Mouse (Mus musculus) myocyte (in vitro differentiated cells): ENCODE data around the gene Olfr1128.

Source experiments
- CEBPB ChIP-seq: IDR thresholded peaks from 2 replicates; pipeline ENCODE4 v1.6.1; 2011; ENCODE audit warnings: mild to moderate bottlenecking, moderate library complexity; ENCODE audit not compliant: poor library complexity, insufficient read depth, severe bottlenecking
- E2F4 ChIP-seq: IDR thresholded peaks from one replicate; pipeline ENCODE4 v1.6.1; 2011; ENCODE audit warnings: mild to moderate bottlenecking, control low read depth, moderate library complexity; ENCODE audit not compliant: insufficient read depth
- MAX ChIP-seq: IDR thresholded peaks from one replicate; pipeline ENCODE4 v1.6.1; 2011; ENCODE audit warnings: low read depth, mild to moderate bottlenecking, control low read depth
- MYOD1 ChIP-seq, 3 experiments: IDR thresholded peaks; one replicate each; pipeline ENCODE4 v1.6.1; 2011; ENCODE audit warnings: control low read depth in 2 of 3, low read depth in 2 of 3, mild to moderate bottlenecking in 2 of 3, moderate library complexity in 1 of 3; ENCODE audit not compliant: insufficient read length in 2 of 3, control insufficient read depth in 1 of 3
- POLR2A ChIP-seq: IDR thresholded peaks from one replicate; pipeline ENCODE4 v1.6.1; 2011; ENCODE audit warnings: low read depth, mild to moderate bottlenecking, control low read depth, moderate library complexity; ENCODE audit not compliant: insufficient read length
- REST ChIP-seq: IDR thresholded peaks from one replicate; pipeline ENCODE4 v1.6.1; 2011; ENCODE audit warnings: mild to moderate bottlenecking, control low read depth, moderate library complexity; ENCODE audit not compliant: insufficient read depth, insufficient read length
- TCF12 ChIP-seq: IDR thresholded peaks from one replicate; pipeline ENCODE4 v1.6.1; 2011; ENCODE audit warnings: mild to moderate bottlenecking, control low read depth; ENCODE audit not compliant: poor library complexity, insufficient read depth, severe bottlenecking
- USF1 ChIP-seq: IDR thresholded peaks from one replicate; pipeline ENCODE4 v1.6.1; 2011; ENCODE audit warnings: low read depth, mild to moderate bottlenecking, control low read depth, moderate library complexity

GRCm38 (mm10) chr2:87520651-87521050 is 24.7 kb downstream of the Olfr1128 start:
- TF ChIP-seq USF1 (no peak), POLR2A (no peak), E2F4 (no peak), MAX (no peak), MYOD1 (IDR thresholded peaks at IDR 0.05; ENCODE audit: control insufficient read depth in 1 of 3, insufficient read length in 2 of 3, low read depth in 2 of 3) (no peak), REST (no peak), TCF12 (no peak), CEBPB (no peak)
